Mouse (Mus musculus) megakaryocyte-erythroid progenitor cell, adult 5-6 weeks (primary cell): ENCODE results near the gene Timm10. TPM values are rescaled to one million over a fixed set of nuclear protein-coding genes. Genes with fewer than 3 reads are reported as not detected.
"Not testable (repeated sequence)": the region's sequence is repeated elsewhere in the genome, so short reads cannot be mapped to it uniquely, and the experiment has no call there.

ENCODE experiments used
- ATAC-seq: replicated peaks from 2 replicates; pipeline ENCODE4 v1.8.0; 2016; ENCODE audit warnings: mild to moderate bottlenecking, inconsistent platforms; ENCODE audit not compliant: severe bottlenecking, poor library complexity, low FRiP score, low TSS enrichment
- total RNA-seq, 2 experiments: library from RNA; stranded (forward) in 1 of 2; stranded (reverse) in 1 of 2; fragments of 200-1000, 215-1000 nt in 1 of 2; fragments of >200 nt in 1 of 2; fragmentation: Nextera tagmentation in 1 of 2; gene quantifications; 2 replicates each; pipeline ENCODE4 v1.2.3; 2014 to 2017

Timm10 gene
- 91.6 and 94.6 TPM in 2 replicates for total RNA-seq (2014; fragmentation: Nextera tagmentation)
- total RNA-seq (2017): 48.9 and 88.0 TPM in 2 replicates

- ATAC-seq: peak; percentile 85
Observed at GRCm38 (mm10) chr2:84826488-84827282, at the start of gene Timm10. TSS of gene Timm10 (plus strand) at chr2:84826997.

GRCm38 (mm10) chr2:84777706-84778105 is 49.1 kb upstream of the Timm10 start:
- ATAC-seq: no peak

- ATAC-seq: peak; percentile 80
Observed at GRCm38 (mm10) chr2:84779210-84779609, 47.6 kb upstream of the Timm10 start.

- ATAC-seq: no peak
Observed at GRCm38 (mm10) chr2:84783315-84783714, 43.5 kb upstream of the Timm10 start.

- ATAC-seq: 0 out of 2 replicates have a peak, but pooled peaks have one; percentile 26
Observed at GRCm38 (mm10) chr2:84783840-84784566, 42.8 kb upstream of the Timm10 start.

GRCm38 (mm10) chr2:84788316-84788715 is 38.5 kb upstream of the Timm10 start:
- ATAC-seq: no peak

- ATAC-seq: no peak
Observed at GRCm38 (mm10) chr2:84790418-84790817, 36.4 kb upstream of the Timm10 start.

- ATAC-seq: no peak
Observed at GRCm38 (mm10) chr2:84792516-84792915, 34.3 kb upstream of the Timm10 start.

GRCm38 (mm10) chr2:84793154-84793553 is 33.6 kb upstream of the Timm10 start:
- peak; percentile 81 for ATAC-seq

GRCm38 (mm10) chr2:84793871-84794270 is 32.9 kb upstream of the Timm10 start:
- no peak for ATAC-seq

GRCm38 (mm10) chr2:84797833-84798492 is 28.8 kb upstream of the Timm10 start:
- peak; percentile 49 for ATAC-seq

- peak; percentile 96 for ATAC-seq
Observed at GRCm38 (mm10) chr2:84798493-84798921, 28.3 kb upstream of the Timm10 start, which contains the start of gene Ube2l6. TSS of gene Ube2l6 (plus strand) at chr2:84798828.

GRCm38 (mm10) chr2:84799041-84799561 is 27.7 kb upstream of the Timm10 start:
- ATAC-seq: peak; percentile 67

GRCm38 (mm10) chr2:84800304-84800703 is 26.5 kb upstream of the Timm10 start:
- no peak for ATAC-seq

- not testable (repeated sequence) for ATAC-seq
Observed at GRCm38 (mm10) chr2:84801223-84801622, 25.6 kb upstream of the Timm10 start.

- ATAC-seq: no peak
Observed at GRCm38 (mm10) chr2:84803963-84804362, 22.8 kb upstream of the Timm10 start.

GRCm38 (mm10) chr2:84806546-84806945 is 20.3 kb upstream of the Timm10 start:
- ATAC-seq: no peak

GRCm38 (mm10) chr2:84809330-84809729 is 17.5 kb upstream of the Timm10 start:
- no peak for ATAC-seq

GRCm38 (mm10) chr2:84810526-84810885 is 16.3 kb upstream of the Timm10 start:
- no peak for ATAC-seq
